Mouse (Mus musculus) liver, embryonic 14.5 days (tissue): ENCODE results near the gene Gm13178. TPM values are rescaled to one million over a fixed set of nuclear protein-coding genes. Genes with fewer than 3 reads are reported as not detected.

Experiments
- ATAC-seq: fragments of 200-750 bp; cut with Nextera tagmentation; 2 replicates; pipeline ENCODE4 v1.8.0; 2017; ENCODE audit warnings: moderate number of reproducible peaks, mild to moderate bottlenecking, moderate library complexity; ENCODE audit not compliant: insufficient read depth
- DNase-seq, 3 experiments: peaks; one replicate each; pipeline ENCODE4 v3.0.0-alpha.2; 2012 to 2013; ENCODE audit warnings: low read depth in 3 of 3, low spot score in 3 of 3
- H3K27ac ChIP-seq: fragments of 300-500 bp; sonication (generic); 2 replicates; pipeline ENCODE4 v1.5.1; 2014; ENCODE audit warnings: moderate library complexity, mild to moderate bottlenecking, control low read depth, inconsistent platforms
- H3K27me3 ChIP-seq: fragments of 300-500 bp; sonication (generic); 2 replicates; pipeline ENCODE4 v1.6.1; 2014; ENCODE audit warnings: mild to moderate bottlenecking, low read length, moderate library complexity; ENCODE audit not compliant: control insufficient read depth, insufficient read depth
- H3K36me3 ChIP-seq: fragments of 300-500 bp; sonication (generic); replicated peaks from 2 replicates; pipeline ENCODE4 v1.6.1; 2014; ENCODE audit warnings: low read depth; ENCODE audit not compliant: control insufficient read depth, insufficient read depth
- H3K4me1 ChIP-seq, 2 experiments: fragments of 200-500 bp in 1 of 2; fragments of 300-500 bp in 1 of 2; sonication (generic) in 1 of 2; replicated peaks; 2 replicates each; pipeline ENCODE4 v1.6.1; 2012 to 2014; ENCODE audit warnings: antibody characterized with exemption in 1 of 2, inconsistent platforms in 1 of 2, low read length in 1 of 2; ENCODE audit not compliant: control insufficient read depth in 2 of 2, insufficient read depth in 2 of 2
- H3K4me2 ChIP-seq: fragments of 300-500 bp; sonication (generic); 2 replicates; pipeline ENCODE4 v1.6.1; 2014; ENCODE audit warnings: low read depth, mild to moderate bottlenecking, control low read depth, moderate library complexity
- H3K4me3 ChIP-seq, 2 experiments: fragments of 200-500 bp in 1 of 2; fragments of 300-500 bp in 1 of 2; sonication (generic) in 1 of 2; 2 replicates each; pipeline ENCODE4 v1.5.1; 2012 to 2014; ENCODE audit warnings: low read depth in 2 of 2, low read length in 2 of 2, mild to moderate bottlenecking in 2 of 2, control low read depth in 1 of 2, inconsistent platforms in 1 of 2, moderate library complexity in 1 of 2; ENCODE audit not compliant: insufficient read depth in 1 of 2
- H3K9ac ChIP-seq: fragments of 300-500 bp; sonication (generic); replicated peaks from 2 replicates; pipeline ENCODE4 v1.6.1; 2014; ENCODE audit warnings: mild to moderate bottlenecking, control low read depth, moderate library complexity
- H3K9me3 ChIP-seq: fragments of 300-500 bp; sonication (generic); 2 replicates; pipeline ENCODE4 v1.6.1; 2016; ENCODE audit warnings: low read length, mixed read lengths; ENCODE audit not compliant: control insufficient read depth
- CTCF ChIP-seq: IDR thresholded peaks from 2 replicates; pipeline ENCODE4 v1.5.1; 2016; ENCODE audit warnings: antibody characterized with exemption, low read depth, control low read depth
- EP300 ChIP-seq: IDR thresholded peaks from 2 replicates; pipeline ENCODE4 v1.6.1; 2016; ENCODE audit warnings: antibody characterized with exemption, low read depth
- WGBS: fragments of 180-500 bp; shearing (Covaris S2); extraction: QIAGEN DNeasy Blood & Tissue Kit; methylation state at CpG from one replicate; pipeline ENCODE4 v1.1.7; 2014; ENCODE audit not compliant: insufficient replicate concordance; 5-methylcytosine and 5-hydroxymethylcytosine counted together
- polyA plus RNA-seq, 2 experiments: library from polyadenylated mRNA; depleted of rRNA in 1 of 2; stranded (reverse) in 1 of 2; unstranded in 1 of 2; fragments of >200 nt; fragmentation: Nextera tagmentation in 1 of 2; extraction: Ambion mirVana in 1 of 2; gene quantifications; 2 replicates each; pipeline versions ENCODE4 v1.2.1 to v1.2.3; 2012 to 2014

The Gm13178 gene
- polyA plus RNA-seq, 2 experiments, result not detected

DNA sequence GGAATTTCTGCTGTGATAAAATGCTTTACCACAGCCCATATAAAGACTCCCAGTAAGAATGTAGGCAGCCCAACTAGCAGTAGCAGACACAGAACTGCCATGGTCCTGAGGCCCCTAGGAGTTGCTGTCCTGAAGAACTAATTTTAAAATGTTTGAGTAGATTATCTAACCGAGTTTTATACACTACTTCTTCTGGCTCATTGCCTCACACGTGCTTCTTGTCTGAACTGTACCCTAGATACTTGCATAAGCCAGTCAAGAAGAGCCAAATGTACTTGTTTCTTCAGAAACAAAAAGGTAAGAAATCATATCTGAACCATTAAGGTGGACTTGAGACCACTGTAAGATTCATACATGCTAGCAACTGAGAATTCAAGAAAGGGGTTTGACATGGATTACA is 34.9 kb downstream of the Gm13178 start, which contains the start of gene Gm436:
Gm436 (minus strand) TSS at position 101 of the 400 bp plus-strand sequence.
- no peaks in the 10 kb centered on the region for H3K36me3 ChIP-seq
- no peak within 1 kb of the TSS for H3K27ac ChIP-seq
- no peak for TF ChIP-seq EP300
- TF ChIP-seq CTCF, result no peak
- H3K4me2 ChIP-seq, result no peak within 1 kb of the TSS
- DNase-seq (no peak), ATAC-seq (no peak)
- no peaks in the 10 kb centered on the region for H3K9me3 ChIP-seq
- H3K9ac ChIP-seq, result no peak within 1 kb of the TSS
- 37% methylated on average over 2 of the region's 2 CpGs for WGBS
- no peaks in the 10 kb centered on the region for H3K27me3 ChIP-seq
- H3K4me3 ChIP-seq, result no peak within 1 kb of the TSS
- H3K4me1 ChIP-seq, result no peaks in the 10 kb centered on the region

Other genes starting within 250 kb of the Gm13178 start
- gene 9430007A20Rik, start 201.6 kb downstream of the Gm13178 start, polyA plus RNA-seq (2012; rRNA removed), result not detected in 2 replicates
- gene 9430007A20Rik, start 201.6 kb downstream of the Gm13178 start, polyA plus RNA-seq (2014; fragmentation: Nextera tagmentation; extraction: Ambion mirVana), result not detected in 2 replicates
- not detected in 2 replicates for gene Gm13124, start 156.3 kb downstream of the Gm13178 start, polyA plus RNA-seq (2012; rRNA removed)
- gene Gm13124, start 156.3 kb downstream of the Gm13178 start, polyA plus RNA-seq (2014; fragmentation: Nextera tagmentation; extraction: Ambion mirVana), result not detected in 2 replicates
- not detected in 2 replicates for gene Aadacl4, start 107.7 kb downstream of the Gm13178 start, polyA plus RNA-seq (2012; rRNA removed)
- gene Aadacl4, start 107.7 kb downstream of the Gm13178 start, polyA plus RNA-seq (2014; fragmentation: Nextera tagmentation; extraction: Ambion mirVana), result not detected in 2 replicates
- gene Gm436, start 35.0 kb downstream of the Gm13178 start, polyA plus RNA-seq (2012; rRNA removed), result not detected in 2 replicates
- not detected in 2 replicates for gene Gm436, start 35.0 kb downstream of the Gm13178 start, polyA plus RNA-seq (2014; fragmentation: Nextera tagmentation; extraction: Ambion mirVana)
- gene Gm438, start 65.2 kb upstream of the Gm13178 start, polyA plus RNA-seq (2012; rRNA removed), result not detected in 2 replicates
- gene Gm438, start 65.2 kb upstream of the Gm13178 start, polyA plus RNA-seq (2014; fragmentation: Nextera tagmentation; extraction: Ambion mirVana), result not detected in 2 replicates
- gene Dhrs3, start 171.4 kb upstream of the Gm13178 start, polyA plus RNA-seq (2012; rRNA removed), result 12.5 and 15.8 TPM in 2 replicates
- gene Dhrs3, start 171.4 kb upstream of the Gm13178 start, polyA plus RNA-seq (2014; fragmentation: Nextera tagmentation; extraction: Ambion mirVana), result 21.3 and 23.9 TPM in 2 replicates